Mouse (Mus musculus): ENCODE measurements around the gene Tmub2. TPM values are rescaled to one million over a fixed set of nuclear protein-coding genes. Genes with fewer than 3 reads are reported as not detected.

Gene Tmub2
- polyA plus RNA-seq, 1 experiment from 2014 or later = 81.3 TPM

DNA sequence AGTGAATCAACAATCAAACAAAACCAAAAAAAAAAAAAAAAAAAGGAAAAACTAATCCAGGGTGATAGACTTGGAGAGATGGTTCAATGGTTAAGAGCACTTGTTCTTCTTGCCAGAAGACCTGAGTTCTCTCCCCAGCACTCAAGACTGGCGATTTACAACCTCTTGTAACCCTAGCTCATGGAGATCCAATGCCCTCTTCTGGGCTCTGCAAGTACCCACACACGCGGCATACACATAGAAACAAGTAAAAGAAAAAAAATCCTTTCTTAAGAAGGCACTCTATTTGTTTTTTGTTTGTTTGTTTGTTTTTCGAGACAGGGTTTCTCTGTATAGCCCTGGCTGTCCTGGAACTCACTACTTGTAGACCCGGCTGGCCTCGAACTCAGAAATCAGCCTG is 809 bp upstream of the Tmub2 start:
- no peak for ATAC-seq (ENCODE audit: low FRiP score)
- Histone ChIP-seq H3K27ac (peak overlapping the region; percentile 88), H3K27me3 (no peaks in the 10 kb centered on the region), H3K4me2 (peak overlapping the region; percentile 81), H3K36me3 (peaks cover 18% of the 10 kb centered on the region), H3K4me3 (peak overlapping the region; percentile 78), H3K9me3 (no peaks in the 10 kb centered on the region), H3K9ac (no peak overlapping the region), H3K4me1 (replicated peaks) (peaks cover 28% of the 10 kb centered on the region)
- 90% methylated on average over 6 of the region's 6 CpGs for WGBS

DNA sequence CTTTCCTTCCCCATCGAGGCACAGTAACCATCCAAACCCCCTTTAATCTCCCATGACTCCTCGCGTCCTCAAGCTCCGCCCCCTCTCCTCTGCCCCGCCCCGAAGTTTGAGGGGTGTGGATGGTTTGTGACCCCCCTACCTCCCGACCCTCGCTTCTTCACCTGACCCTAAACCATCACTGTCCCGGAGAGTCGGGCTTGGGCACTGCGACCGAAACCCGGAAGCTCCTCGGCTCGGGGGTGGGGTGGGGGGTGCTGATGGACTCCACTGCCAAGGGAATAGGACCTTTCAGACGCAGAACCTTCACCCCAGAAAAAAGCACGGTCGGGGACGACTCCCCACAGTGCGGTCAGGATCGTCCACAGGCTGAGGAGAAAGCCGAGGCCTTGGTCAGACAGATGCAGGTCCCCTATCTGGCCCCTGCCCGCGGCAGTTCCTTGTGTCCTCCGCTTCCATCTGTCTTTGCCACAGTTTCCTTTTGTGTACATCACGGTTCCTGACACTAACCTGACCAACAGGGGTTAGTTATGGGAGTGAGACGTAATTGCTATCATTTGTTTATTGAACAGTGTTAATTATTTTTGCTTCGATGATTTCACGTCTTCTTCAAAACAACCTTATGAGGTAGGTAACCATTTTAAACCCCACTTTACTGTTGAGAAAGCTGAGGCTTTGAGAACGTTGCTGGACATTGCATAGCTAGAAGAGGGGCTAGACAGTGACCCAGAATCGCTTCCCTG is 534 bp downstream of the Tmub2 start:
- Histone ChIP-seq H3K4me2 (peak overlapping the region; percentile 81), H3K4me3 (peak overlapping the region; percentile 78), H3K4me1 (replicated peaks) (peaks cover 33% of the 10 kb centered on the region), H3K36me3 (peaks cover 31% of the 10 kb centered on the region), H3K27me3 (no peaks in the 10 kb centered on the region), H3K27ac (peak overlapping the region; percentile 88), H3K9me3 (no peaks in the 10 kb centered on the region), H3K9ac (peak overlapping the region; percentile 96)
- WGBS = 4% methylated on average over 31 of the region's 31 CpGs
- ATAC-seq (ENCODE audit: low FRiP score) = peak; percentile 76

DNA sequence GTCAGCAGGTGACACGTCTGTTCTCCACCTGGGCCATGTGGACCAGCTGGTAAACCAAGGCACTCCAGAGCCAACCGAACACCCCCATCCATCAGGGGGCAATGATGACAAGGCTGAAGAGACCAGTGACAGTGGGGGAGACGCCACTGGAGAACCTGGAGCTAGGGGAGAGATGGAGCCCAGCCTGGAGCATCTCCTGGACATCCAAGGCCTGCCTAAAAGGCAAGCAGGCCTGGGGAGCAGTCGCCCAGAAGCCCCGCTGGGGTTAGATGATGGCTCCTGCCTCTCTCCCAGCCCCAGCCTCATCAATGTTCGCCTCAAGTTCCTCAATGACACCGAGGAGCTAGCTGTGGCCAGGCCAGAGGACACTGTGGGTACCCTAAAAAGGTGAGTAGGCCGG is 2.8 kb downstream of the Tmub2 start:
- Histone ChIP-seq H3K4me3 (no peak overlapping the region), H3K36me3 (peaks cover 54% of the 10 kb centered on the region), H3K9me3 (no peaks in the 10 kb centered on the region), H3K27ac (no peak overlapping the region), H3K4me2 (no peak overlapping the region), H3K27me3 (no peaks in the 10 kb centered on the region), H3K9ac (peak overlapping the region; percentile 29; the same call in 1 of the 2 replicates), H3K4me1 (replicated peaks) (peaks cover 33% of the 10 kb centered on the region)
- no peak for ATAC-seq (ENCODE audit: low FRiP score)
- WGBS = 87% methylated on average over 8 of the region's 8 CpGs

DNA sequence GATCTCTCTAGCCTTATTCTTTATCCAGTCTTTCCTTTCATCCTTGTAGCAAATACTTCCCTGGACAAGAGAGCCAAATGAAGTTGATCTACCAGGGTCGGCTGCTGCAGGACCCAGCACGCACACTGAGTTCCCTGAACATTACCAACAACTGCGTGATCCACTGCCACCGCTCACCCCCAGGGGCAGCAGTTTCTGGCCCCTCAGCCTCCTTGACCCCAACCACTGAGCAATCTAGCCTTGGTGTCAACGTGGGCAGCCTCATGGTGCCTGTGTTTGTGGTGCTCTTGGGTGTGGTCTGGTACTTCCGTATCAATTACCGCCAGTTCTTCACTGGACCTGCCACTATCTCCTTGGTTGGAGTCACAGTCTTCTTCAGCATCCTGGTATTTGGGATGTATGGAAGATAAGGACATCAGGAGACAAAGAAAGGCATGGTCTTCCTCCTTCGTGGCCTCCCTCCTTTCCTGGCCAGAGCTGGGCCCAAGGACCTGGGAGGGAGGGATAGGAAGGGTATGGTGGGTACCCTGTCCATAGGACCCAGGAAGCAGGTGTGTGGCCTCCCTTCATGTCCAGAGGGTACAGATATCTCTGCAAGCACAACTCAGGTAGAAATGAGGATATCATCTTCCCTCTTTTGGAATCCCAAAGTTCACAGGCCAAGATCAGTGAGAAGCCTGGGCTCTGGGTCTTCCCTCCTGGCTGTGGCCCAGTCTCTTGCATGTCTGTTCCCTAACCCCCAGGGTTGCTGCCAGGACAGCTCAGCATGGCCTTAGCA is 3.5 kb downstream of the Tmub2 start:
- no peak for ATAC-seq (ENCODE audit: low FRiP score)
- no peaks in the 10 kb centered on the region for H3K9me3 ChIP-seq
- H3K27ac ChIP-seq = peak overlapping the region; percentile 13; the same call in 1 of the 2 replicates
- peak overlapping the region; percentile 9; the same call in 1 of the 2 replicates for H3K9ac ChIP-seq
- 88% methylated on average over 8 of the region's 8 CpGs for WGBS
- peaks cover 33% of the 10 kb centered on the region for H3K4me1 ChIP-seq (replicated peaks)
- H3K4me3 ChIP-seq = no peak overlapping the region
- H3K27me3 ChIP-seq = no peaks in the 10 kb centered on the region
- no peak overlapping the region for H3K4me2 ChIP-seq
- peaks cover 61% of the 10 kb centered on the region for H3K36me3 ChIP-seq

DNA sequence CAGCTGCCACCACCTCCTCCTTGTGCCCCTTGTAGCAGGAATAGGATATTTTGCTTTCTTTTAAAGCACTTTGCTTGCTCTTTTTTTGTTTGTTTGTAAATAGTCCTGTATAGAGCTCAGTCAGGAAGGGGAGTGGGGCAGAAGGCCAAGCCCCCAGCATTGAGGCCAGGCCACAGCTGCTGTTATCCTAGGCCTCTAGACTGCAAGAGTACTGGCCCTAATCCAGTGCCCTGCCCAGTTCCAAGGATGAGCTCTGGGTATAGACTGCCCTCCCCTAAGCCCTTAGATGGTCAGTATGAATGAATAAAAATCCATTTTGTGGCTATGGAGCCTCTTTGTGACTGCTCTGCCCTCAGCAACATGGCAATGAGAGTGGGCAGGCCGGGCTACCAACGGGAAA is 4.2 kb downstream of the Tmub2 start:
- Histone ChIP-seq H3K9ac (peak overlapping the region; percentile 9; the same call in 1 of the 2 replicates), H3K4me1 (replicated peaks) (peaks cover 36% of the 10 kb centered on the region), H3K27ac (peak overlapping the region; percentile 13; the same call in 1 of the 2 replicates), H3K4me3 (no peak overlapping the region), H3K27me3 (no peaks in the 10 kb centered on the region), H3K36me3 (peaks cover 67% of the 10 kb centered on the region), H3K9me3 (no peaks in the 10 kb centered on the region), H3K4me2 (no peak overlapping the region)
- no peak for ATAC-seq (ENCODE audit: low FRiP score)
- WGBS = 76% methylated on average over 2 of the region's 2 CpGs

DNA sequence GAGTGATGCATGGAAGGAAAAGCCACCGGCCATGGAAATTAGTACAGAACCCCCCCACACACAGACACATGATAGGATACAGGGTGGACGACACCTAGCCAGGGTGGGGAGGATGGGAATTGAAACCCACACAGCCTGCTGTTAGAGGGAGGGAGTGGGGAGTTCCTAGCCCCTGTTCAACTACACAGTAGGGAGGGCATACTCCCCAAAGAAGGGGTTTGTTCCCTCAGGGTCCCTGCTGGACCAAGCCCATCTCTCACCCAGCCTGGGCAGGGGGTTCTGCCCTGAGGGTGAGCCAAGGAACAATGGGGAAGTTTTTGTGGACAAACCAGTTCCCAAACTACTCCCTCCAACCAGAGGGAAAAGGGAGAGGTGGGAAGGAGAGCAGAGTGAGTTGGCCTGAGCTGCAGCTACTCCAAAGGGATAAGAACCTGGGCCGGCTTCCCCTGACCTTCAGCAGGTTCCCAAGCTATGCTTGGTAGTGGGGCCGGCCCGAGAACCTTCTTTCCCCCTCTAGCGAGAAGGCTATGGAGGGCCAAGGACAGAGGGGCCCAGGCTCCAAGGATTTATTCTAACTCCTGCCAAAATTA is 4.9 kb downstream of the Tmub2 start:
- Histone ChIP-seq H3K4me1 (replicated peaks) (peaks cover 43% of the 10 kb centered on the region), H3K36me3 (peaks cover 73% of the 10 kb centered on the region), H3K4me2 (no peak overlapping the region), H3K9me3 (no peaks in the 10 kb centered on the region), H3K9ac (no peak overlapping the region), H3K27ac (0 out of 2 replicates have a peak overlapping the region, but pooled peaks have one; percentile 5), H3K4me3 (no peak overlapping the region), H3K27me3 (no peaks in the 10 kb centered on the region)
- WGBS = 58% methylated on average over 6 of the region's 6 CpGs
- ATAC-seq (ENCODE audit: low FRiP score) = no peak

DNA sequence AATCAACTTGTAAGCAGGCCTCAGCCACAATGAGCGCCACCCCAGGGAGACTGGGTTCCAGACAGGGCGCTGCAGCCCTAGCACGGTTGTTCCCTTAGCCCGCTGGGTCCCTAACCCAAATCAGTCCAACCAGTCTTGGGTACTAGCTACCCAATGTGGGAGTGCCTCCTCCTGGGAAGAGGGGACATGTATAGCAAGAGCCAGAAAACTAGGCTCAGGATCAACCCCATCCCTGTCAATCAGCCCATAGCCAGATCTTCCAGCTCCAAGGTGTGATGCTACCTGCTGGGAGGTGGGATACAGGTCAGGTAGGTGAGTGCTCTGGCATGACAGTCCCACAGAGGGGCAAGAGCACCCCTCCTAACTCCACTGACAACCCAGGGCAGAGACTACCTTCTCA is 5.4 kb downstream of the Tmub2 start:
- peak overlapping the region; percentile 39; the same call in 1 of the 2 replicates for H3K9ac ChIP-seq
- no peaks in the 10 kb centered on the region for H3K9me3 ChIP-seq
- WGBS = 70% methylated on average over 4 of the region's 4 CpGs
- no peak overlapping the region for H3K4me3 ChIP-seq
- no peak for ATAC-seq (ENCODE audit: low FRiP score)
- H3K27me3 ChIP-seq = no peaks in the 10 kb centered on the region
- H3K4me1 ChIP-seq (replicated peaks) = peaks cover 49% of the 10 kb centered on the region
- peaks cover 73% of the 10 kb centered on the region for H3K36me3 ChIP-seq
- H3K27ac ChIP-seq = 0 out of 2 replicates have a peak overlapping the region, but pooled peaks have one; percentile 5
- H3K4me2 ChIP-seq = no peak overlapping the region

DNA sequence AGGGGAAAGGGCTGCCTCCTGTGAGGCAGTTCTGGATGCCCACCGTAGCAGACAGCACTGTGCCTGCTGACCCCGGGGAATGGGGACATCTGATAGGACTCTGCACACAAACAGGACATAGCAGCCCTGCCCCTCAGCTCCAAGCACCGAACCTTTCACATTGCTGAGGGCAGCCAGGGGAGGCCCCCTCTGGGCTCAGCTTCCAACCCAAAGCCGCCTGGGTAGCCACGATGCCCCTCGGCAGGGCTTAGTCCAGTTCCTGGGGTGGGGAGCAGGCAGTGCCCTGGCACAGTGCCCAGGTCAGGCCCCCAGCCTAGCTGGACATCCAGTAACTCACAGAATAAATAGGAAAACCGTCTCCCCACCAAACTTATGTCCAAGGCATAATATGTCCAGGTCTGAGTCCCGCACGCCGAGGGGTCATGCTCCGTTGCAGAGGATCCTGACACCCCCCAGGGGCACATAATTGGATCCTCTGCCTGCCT is 6.4 kb downstream of the Tmub2 start:
- Histone ChIP-seq H3K27ac (no peak overlapping the region; the same call in 1 of the 2 replicates), H3K4me3 (no peak overlapping the region), H3K9me3 (no peaks in the 10 kb centered on the region), H3K36me3 (peaks cover 73% of the 10 kb centered on the region), H3K27me3 (no peaks in the 10 kb centered on the region), H3K4me1 (replicated peaks) (peaks cover 45% of the 10 kb centered on the region), H3K9ac (peak overlapping the region; percentile 39; the same call in 1 of the 2 replicates), H3K4me2 (no peak overlapping the region)
- no peak for ATAC-seq (ENCODE audit: low FRiP score)
- 83% methylated on average over 11 of the region's 11 CpGs for WGBS

DNA sequence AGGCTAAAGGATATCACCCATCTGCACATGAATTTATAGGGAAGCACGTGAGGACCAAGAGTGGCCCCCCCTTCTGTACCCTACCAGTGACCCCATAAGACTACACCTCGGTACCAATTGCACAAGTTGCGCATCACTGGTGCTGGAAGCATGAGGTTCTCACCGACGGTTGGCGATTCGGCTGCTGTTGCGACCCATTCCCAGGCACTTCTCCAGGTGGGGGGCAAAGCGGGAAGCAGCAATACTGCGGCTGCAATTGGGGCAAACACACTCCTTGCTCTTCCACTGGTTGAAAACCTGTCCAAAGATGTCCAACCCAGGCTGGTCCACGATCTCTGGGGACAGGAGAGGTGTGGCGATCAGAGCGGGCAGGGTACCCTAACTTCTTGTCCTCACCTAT is 9.2 kb downstream of the Tmub2 start:
- Histone ChIP-seq H3K36me3 (peaks cover 54% of the 10 kb centered on the region), H3K4me2 (peak overlapping the region; percentile 93; the same call in 1 of the 2 replicates), H3K9ac (peak overlapping the region; percentile 94), H3K4me1 (replicated peaks) (peaks cover 33% of the 10 kb centered on the region), H3K9me3 (no peaks in the 10 kb centered on the region), H3K27ac (no peak overlapping the region), H3K4me3 (no peak overlapping the region), H3K27me3 (no peaks in the 10 kb centered on the region)
- ATAC-seq (ENCODE audit: low FRiP score) = no peak
- 94% methylated on average over 13 of the region's 13 CpGs for WGBS

DNA sequence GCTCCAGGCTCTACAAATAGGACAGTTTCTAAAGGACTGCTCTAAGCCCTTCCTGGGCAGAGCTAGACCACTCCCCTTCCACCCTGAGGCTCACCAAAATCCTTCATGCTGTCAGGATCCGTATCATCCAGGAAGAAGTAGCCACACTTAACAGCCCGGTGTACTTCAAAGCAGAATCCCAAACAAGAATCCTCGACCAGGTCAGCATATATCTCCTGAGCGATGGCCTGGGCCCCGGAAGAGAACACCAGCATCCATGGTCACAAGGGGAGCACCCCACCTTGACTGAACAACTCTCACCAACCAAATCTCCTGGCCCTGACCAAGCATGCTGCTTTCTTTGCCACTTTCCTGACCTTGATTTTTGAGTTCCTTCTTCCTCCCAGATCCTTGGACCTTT is 9.7 kb downstream of the Tmub2 start:
- WGBS = 87% methylated on average over 5 of the region's 5 CpGs

DNA sequence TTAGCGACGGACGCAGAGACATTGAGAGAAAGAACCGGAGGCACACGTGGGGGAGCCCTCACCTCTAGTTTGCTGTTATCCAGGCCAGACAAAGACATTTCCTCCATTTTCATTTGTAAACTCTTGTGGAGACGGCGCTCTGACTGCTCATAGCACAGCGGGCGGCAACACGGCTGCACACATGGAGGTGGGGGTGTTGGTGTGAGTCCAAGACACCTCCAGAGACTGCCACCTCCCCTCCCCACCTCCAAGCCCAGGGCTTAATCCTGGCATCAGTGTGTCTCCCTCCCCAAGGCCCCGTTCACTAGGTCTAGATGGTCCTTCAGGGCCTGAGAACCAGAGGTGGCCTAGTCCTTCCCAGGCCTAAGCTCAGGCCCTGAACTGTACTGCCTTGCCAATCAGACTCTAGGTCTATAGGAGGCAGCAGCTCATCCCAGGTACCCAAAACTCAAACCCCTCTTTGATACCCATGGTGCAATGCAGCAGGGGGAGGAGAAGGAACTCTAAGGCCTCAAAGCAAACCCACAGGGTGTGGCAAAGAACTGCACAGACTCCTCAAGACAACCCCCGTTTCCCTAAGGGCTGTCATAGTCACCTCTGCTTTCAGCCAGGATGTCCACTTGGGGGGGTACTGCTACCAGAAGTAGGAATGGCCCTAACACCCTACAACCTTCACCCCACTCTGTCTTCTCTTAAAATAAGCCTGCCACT is 10.3 kb downstream of the Tmub2 start:
- H3K36me3 ChIP-seq = peaks cover 44% of the 10 kb centered on the region
- H3K4me3 ChIP-seq = peak overlapping the region; percentile 71
- H3K9ac ChIP-seq = peak overlapping the region; percentile 94
- peaks cover 29% of the 10 kb centered on the region for H3K4me1 ChIP-seq (replicated peaks)
- no peaks in the 10 kb centered on the region for H3K27me3 ChIP-seq
- 69% methylated on average over 12 of the region's 12 CpGs for WGBS
- no peaks in the 10 kb centered on the region for H3K9me3 ChIP-seq
- H3K27ac ChIP-seq = peak overlapping the region; percentile 98
- 0 out of 2 replicates have a peak, but pooled peaks have one; percentile 1 for ATAC-seq (ENCODE audit: low FRiP score)
- H3K4me2 ChIP-seq = peak overlapping the region; percentile 93

More for the DNA sequence above, 9.7 kb downstream of the Tmub2 start:
- H3K27ac ChIP-seq = peak overlapping the region; percentile 98; the same call in 1 of the 2 replicates
- H3K9me3 ChIP-seq = no peaks in the 10 kb centered on the region
- H3K4me1 ChIP-seq (replicated peaks) = peaks cover 29% of the 10 kb centered on the region
- peak overlapping the region; percentile 93 for H3K4me2 ChIP-seq
- H3K36me3 ChIP-seq = peaks cover 49% of the 10 kb centered on the region
- no peaks in the 10 kb centered on the region for H3K27me3 ChIP-seq
- no peak for ATAC-seq (ENCODE audit: low FRiP score)
- peak overlapping the region; percentile 71 for H3K4me3 ChIP-seq
- H3K9ac ChIP-seq = peak overlapping the region; percentile 94
